Mouse (Mus musculus) E14TG2a.4 (cell line): Measurements from ENCODE around the gene Dag1.

Experiments used
- CTCF ChIP-seq: conservative IDR thresholded peaks from 2 replicates; pipeline ENCODE4 v1.5.1; 2014; ENCODE audit warnings: low read length
- POU5F1 ChIP-seq: IDR thresholded peaks from 2 replicates; pipeline ENCODE4 v1.6.1; 2014; ENCODE audit warnings: low read length, borderline replicate concordance

DNA sequence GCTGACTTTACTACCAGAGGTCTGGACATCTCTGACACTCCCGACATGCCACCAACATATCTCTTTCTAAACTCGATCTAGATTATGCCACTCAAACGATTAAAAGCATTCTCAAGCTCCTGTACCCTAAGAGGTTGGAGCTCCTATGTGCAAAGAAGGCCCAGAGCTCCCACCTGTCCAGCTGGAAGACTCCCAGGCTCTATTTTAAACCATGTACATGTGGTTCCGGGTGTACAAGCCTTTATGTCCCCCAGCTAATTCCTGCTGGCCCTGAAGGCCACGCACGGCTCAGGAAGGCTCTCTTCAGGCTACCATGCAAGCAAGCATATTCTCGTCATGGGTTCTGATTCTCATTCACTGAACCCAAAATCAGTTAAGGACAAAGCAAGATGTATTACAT, 1.9 kb downstream of the Dag1 start:
- TF ChIP-seq CTCF: no peak
- TF ChIP-seq POU5F1: no peak
